Mouse (Mus musculus): ENCODE measurements around the gene Mertk.

GRCm38 (mm10) chr2:128817387-128817785 lies 118.6 kb downstream of the Mertk start:
- TF ChIP-seq CTCF (IDR thresholded peaks at IDR 0.05; ENCODE audit: borderline replicate concordance, control insufficient read depth, extremely low read depth, insufficient read depth, low read length, poor library complexity) = no peak
- TF ChIP-seq POLR2A (IDR thresholded peaks at IDR 0.05; ENCODE audit: control insufficient read depth, extremely low read depth, insufficient read depth, low read length, poor library complexity) = no peak

All from thymus, adult 2 months (tissue).